Mouse (Mus musculus) lung, adult 2 months (tissue): ENCODE measurements around the gene Slc10a7.
"Not testable (repeated sequence)": the region's sequence is repeated elsewhere in the genome, so short reads cannot be mapped to it uniquely, and the experiment has no call there.

Source experiments
- CTCF ChIP-seq: fragments of 200-500 bp; IDR thresholded peaks from 2 replicates; pipeline ENCODE4 v1.5.1; 2011; ENCODE audit warnings: mild to moderate bottlenecking, low read length, control low read depth; ENCODE audit not compliant: insufficient read depth
- POLR2A ChIP-seq: fragments of 200-500 bp; IDR thresholded peaks from 2 replicates; pipeline ENCODE4 v1.6.1; 2011; ENCODE audit warnings: low read depth, mild to moderate bottlenecking, control low read depth, low read length, borderline replicate concordance; ENCODE audit errors: extremely low read depth

- TF ChIP-seq CTCF, POLR2A: not testable (repeated sequence)
These were observed 36.1 kb downstream of the Slc10a7 start for GRCm38 (mm10) chr8:78545153-78545817.
